Mouse (Mus musculus) small intestine, adult 2 months (tissue): ENCODE data around the gene Card11.

ENCODE experiments used
- CTCF ChIP-seq: fragments of 200-500 bp; IDR thresholded peaks from 2 replicates; pipeline ENCODE4 v1.5.1; 2012; ENCODE audit warnings: low read depth, mild to moderate bottlenecking, control low read depth, inconsistent platforms, low read length, moderate library complexity, mixed read lengths; ENCODE audit not compliant: insufficient replicate concordance, insufficient read length; ENCODE audit errors: extremely low read depth
- POLR2A ChIP-seq: fragments of 200-500 bp; IDR thresholded peaks from 2 replicates; pipeline ENCODE4 v1.6.1; 2012; ENCODE audit warnings: low read depth, mild to moderate bottlenecking, control low read depth, inconsistent platforms, low read length, moderate library complexity

GRCm38 (mm10) chr5:140828363-140828762 is 172.0 kb downstream of the Card11 start:
- TF ChIP-seq CTCF, result no peak
- TF ChIP-seq POLR2A, result no peak
